Mouse (Mus musculus) stomach, postnatal 0 days (tissue): ENCODE results near the gene Lef1.
A peak's percentile ranks its signal among the peaks of the same experiment; 100 is the strongest.

Experiments used
- CTCF ChIP-seq: IDR thresholded peaks from 2 replicates; pipeline ENCODE4 v1.5.1; 2016; ENCODE audit warnings: antibody characterized with exemption, low read depth, mild to moderate bottlenecking, moderate library complexity
- EP300 ChIP-seq: optimal IDR thresholded peaks from 2 replicates; pipeline ENCODE3; 2016; ENCODE audit warnings: antibody characterized with exemption

- TF ChIP-seq CTCF (peak; percentile 58), EP300 (no peak)
Measured at GRCm38 (mm10) chr3:131228083-131228482, 117.8 kb downstream of the Lef1 start.
